Mouse (Mus musculus) gastrocnemius, postnatal 14 days (tissue): ENCODE measurements at regions not wholly inside any gene's neighbourhood (a gene's known extent, or its start where the extent isn't known, plus 50 kb on each side); places are given as distances from the start of the nearest gene placed in this dataset.

Experiments
- DNase-seq: peaks from one replicate; pipeline ENCODE4 v3.0.0; 2021; ENCODE audit warnings: mixed read lengths
- intact Hi-C: fragments of 180-260 bp; cut with DNase I; formaldehyde crosslinking; loops from one replicate; pipeline ENCODE4 v1.15.1; 2025; ENCODE audit warnings: low total_unique reads

DNA sequence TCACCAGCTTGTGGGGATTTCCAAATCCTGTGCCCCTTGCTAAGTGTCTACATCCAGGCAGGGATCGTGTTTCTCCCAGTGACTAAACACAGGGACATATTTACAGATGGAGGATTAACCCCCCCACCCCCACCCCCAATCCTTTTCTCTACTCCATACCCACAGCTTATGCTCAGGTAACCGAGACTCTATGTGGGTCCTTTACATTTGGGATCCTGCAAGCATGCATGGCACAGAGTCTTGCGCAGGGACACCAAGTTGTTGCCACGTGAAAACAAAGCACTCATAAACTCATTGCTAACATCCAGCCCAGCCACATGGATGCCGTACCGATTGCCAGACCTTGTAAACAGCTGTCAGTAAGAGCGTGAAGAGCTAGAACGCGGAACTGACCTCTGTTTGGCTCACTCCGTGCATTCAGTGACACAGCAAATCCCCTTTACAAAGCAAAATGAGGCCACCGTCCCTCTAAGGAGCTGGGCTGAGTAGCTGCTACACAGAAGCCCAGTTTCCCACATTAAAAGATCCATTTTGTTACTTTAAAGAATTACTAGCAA is 1204.9 kb upstream of the A1bg start:
- DNase-seq = peak; percentile 30
- intact Hi-C loops = no loop called here

DNA sequence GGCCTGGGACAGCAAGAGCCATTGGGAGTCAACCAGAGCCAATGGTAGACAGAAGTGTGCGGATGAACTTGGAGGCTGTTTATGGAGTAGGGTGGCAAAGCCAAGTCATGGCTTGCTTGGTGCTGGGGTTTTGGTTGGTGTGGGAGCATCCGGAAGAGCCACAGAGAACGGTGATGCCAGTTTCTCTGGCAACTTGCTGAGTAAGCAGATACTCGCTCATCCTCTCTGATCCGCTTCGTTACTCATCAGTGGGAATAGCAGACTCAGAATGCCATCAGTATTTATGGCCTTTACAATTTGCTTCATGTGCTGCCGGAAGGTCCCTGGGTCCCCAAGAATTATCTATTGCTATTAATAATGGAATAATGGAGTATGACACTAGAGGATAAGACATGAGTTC is 1202.9 kb upstream of the A1bg start:
- intact Hi-C loops = no loop called here
- DNase-seq = no peak

DNA sequence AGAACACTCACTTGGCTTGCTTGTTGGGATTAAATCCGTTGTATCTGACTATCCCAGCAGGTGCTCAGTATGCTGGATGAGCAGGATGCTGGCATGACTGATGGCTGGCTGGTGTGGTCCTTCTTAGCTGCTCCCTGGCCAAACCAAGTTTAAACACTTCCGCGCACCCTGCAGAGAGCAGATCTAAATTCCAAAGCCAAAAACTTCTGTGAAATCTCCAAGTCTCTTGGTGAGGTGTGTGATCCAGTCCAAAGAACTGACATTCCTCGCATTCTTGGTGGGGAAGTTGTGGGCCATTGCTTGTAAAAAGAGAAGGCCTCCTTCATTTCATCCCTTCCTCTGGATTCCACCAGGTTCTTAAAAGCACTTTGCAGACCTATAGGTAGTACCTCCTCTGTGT is 1200.9 kb upstream of the A1bg start:
- intact Hi-C loops = no loop called here
- no peak for DNase-seq

DNA sequence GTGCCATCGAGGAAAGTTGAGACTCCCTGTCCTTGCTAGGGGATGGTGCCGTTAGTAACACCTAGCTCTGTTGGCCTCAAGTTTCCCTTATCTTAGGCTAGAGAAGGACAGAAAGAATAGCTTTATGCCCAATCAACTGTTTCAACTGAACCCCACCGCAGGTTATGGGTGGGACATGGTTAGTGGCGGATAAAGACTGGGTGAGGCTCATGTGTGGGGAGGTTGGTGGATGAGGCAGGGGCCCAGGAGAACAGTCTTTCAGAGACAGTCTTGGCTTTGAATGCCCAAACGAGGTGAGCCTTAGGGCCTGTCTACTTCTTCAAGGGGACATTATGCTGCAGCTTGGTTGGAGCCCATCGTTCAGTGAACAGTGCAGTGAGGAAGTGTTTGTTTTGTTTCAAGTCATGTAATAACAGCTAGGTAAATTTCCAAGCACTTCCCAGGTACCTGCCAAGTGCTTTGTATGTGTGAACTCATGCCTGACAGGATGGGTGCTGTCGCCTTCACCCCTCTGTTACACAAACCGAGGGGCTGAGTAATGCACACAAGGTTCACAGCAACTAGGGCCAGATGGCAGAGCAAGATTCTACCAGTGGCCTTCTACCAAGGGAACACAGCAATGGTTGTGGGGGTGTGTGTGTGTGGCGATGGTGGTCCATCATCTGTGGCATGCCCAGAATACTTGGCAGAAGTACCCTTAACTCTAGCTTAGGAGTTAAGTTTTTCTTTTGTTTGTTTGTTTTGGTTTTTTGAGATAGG is 1199.6 kb upstream of the A1bg start:
- intact Hi-C loops = no loop called here
- no peak for DNase-seq

DNA sequence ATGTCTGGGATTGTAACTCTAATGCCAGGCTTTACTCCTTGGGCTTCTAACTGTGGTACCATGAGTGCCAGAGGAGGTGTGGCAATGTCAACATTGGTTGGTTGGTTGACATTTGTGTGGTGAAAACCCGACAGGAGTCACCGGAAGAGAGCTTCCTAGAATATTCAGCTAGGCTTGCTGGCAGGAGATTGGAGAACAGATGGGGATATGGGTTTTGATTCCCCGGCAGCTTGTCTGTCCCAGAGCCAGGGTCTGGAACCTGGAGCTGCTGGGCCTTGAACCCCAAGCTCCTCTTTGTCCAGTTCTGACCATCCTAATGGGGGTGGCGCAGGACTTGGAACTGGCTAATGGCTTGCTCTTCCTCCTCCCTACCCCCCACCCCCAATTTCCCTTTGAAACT is 1198.9 kb upstream of the A1bg start:
- no peak for DNase-seq
- intact Hi-C loops = no loop called here

DNA sequence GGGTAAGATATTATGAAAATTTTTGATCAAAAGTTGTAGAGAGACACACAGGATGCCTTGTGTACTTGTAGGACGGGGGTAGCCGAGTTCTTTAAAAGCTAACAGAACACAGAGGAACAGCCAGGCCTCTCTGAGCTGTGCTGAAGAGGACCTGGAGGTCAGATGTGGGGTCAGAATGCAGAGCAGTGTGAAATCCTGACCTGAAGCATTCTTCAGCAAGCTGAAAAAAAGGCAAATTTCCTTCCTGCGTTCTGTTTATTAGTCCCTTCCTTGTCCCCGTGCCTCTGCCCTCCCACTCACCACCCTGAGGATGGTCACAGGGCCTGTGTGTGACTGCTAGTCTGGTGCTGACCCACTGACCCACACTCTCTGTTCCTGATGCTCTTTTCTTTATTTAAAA is 1197.9 kb upstream of the A1bg start:
- intact Hi-C loops = no loop called here
- no peak for DNase-seq

DNA sequence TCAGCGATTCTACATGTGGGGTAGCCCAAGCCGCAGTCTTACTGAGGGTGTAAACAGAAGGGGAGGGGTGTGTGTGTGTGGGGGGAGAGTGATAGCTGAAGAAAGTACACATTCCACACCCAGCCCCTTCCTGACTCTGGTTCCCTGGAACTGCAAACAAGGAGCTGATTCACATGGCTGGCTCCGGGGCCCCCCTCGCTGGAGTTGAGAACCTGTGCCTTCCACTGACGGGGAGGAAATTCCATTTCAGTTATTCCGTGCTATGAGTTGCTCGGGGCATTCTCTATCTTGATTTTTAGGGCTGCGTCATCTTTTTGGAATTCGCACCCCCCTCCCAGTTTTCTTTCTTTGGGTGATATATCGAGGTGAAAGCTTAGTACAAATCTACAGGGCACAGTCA is 1196.2 kb upstream of the A1bg start:
- intact Hi-C loops = no loop called here
- DNase-seq = no peak

DNA sequence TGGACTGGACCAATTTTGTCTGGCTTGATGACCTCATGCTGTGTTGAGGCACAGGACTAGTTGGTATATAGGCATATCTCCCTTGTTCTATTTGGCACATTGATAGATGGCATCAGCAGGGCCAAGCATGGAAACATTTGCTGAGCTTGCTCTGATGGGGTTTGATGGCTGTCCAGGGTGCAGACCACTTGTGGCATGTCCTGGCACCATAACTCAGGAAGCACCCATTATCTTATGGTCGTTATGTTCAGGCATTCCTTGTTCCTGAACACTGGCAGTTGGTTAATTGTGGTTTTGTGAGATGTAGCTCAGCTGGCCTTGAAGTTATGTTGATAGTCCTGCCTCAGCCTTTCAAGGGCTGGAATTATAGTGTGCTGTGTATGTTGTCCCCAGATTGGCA is 1193.4 kb upstream of the A1bg start:
- intact Hi-C loops = no loop called here
- no peak for DNase-seq

DNA sequence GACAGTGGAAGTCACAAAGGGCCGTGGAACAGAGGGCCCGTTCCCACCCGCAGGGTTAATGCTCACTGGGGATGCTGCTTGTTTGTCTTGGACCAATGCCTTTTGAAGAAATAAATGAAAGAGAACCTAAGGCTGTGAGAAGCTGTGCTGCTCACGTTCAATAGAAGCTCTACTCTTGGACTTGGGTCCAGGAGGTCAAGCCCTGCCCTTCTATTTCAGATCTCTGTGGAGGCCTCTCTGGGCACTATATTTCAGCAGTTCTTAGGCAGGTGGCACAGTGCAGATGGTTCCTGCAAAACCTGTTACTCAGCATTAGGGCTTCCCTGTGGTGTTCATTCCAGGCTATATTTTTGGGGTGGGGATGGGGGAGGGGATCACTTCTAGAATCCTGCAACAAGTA is 1192.0 kb upstream of the A1bg start:
- DNase-seq = no peak
- intact Hi-C loops = no loop called here

DNA sequence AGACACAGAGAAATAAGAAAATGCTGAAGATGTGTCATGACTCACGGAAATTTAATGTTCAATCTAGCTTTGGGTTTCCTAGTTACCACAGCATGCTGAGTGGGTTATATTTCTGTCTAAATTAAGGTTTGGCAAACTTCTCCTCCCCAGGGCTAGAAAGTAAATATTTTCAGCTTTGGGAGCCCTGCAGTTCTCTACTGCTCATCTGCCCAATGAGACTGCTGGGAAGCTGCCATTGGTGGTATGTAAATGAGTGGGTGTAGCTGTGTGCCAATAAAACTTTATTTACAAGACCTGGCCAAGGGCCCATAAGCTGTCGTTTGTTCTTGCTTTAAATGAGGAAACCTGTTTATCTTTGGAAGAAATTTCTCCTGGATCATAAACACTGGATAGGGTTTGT is 1189.3 kb upstream of the A1bg start:
- intact Hi-C loops = no loop called here

DNA sequence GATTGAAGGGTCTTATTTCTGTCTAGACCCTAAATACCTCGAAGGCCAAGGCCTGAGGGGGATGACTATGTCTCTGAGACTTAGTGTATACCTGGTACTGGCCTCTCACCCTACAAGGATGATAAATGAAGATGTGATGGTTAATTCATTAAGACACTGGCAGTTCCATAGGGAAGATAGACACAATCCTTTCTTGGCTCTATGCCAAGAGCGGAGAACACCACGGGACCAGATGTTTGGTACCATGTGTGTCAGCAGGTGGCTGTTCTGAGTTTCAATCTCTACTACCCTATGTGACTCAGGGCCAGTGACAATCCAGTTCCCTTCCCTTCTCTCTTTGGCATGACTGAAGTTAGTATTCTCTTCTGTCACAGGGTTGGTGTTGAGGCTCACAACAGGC is 1185.2 kb upstream of the A1bg start:
- intact Hi-C loops = no loop called here
- DNase-seq = no peak

More for the DNA sequence above, 1189.3 kb upstream of the A1bg start:
- DNase-seq = no peak

DNA sequence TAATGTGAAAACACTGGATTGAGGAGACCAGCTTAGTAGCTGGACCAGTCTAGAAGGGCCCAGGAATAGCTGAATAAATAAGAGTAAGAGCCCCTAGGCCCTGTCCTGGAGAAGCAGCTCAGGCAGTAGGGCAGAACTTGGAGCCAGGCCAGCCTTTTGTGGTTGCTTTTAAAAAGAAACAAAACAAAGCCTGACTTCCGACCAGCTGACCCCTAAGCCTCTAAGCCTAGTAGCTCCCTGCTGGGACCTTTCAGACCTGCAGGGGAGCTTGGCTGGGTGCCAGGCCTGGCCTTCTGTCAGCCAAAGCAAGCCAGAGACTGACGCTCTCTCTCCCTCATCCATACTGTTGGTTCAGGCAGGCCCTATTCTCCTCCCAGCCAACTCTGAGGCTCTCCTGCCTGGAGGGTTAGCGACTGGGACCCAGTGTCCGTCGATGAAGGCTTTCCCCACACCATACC is 1183.7 kb upstream of the A1bg start:
- intact Hi-C loops = no loop called here

DNA sequence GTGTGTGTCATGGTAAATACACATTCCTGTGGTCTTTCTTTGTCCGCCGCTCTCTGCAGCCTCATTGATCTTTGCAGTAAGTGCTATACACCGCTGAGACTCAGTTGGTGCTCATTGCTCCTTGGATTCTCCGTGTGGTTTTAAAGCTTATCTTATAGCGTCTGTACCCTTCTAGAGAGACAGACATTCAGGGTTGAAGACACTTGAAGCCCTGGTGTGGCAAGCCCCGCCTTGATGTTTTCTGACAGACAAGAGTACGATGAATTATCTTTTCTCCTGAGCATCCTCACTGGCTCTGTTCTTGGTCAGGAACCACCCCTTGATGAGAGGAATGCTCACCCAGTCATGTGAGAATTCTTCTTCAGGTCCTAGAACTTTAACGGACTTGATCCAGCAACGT is 1182.7 kb upstream of the A1bg start:
- intact Hi-C loops = no loop called here
- no peak for DNase-seq

More for the DNA sequence above, 1183.7 kb upstream of the A1bg start:
- DNase-seq = peak; percentile 86

DNA sequence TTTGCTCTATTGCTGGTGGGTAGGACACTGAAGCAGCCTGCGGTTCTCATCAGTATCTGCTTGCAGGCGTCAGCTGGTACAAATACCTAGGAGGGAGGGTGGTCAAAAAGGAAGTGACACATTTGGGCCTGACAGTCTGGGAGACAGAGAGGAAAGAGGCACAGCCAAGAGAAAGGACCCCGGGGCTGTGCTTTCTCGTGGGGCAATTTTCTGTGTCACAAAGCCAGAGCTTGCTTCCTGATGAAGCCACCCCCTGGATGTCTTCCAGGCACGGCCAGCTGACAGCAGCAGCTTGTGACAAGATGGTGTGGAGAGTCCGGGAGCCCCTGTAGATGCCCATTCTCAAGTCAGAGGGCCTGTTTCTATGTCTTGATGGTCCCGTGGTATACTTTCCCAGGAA is 1181.8 kb upstream of the A1bg start:
- intact Hi-C loops = no loop called here
- peak; percentile 55 for DNase-seq

DNA sequence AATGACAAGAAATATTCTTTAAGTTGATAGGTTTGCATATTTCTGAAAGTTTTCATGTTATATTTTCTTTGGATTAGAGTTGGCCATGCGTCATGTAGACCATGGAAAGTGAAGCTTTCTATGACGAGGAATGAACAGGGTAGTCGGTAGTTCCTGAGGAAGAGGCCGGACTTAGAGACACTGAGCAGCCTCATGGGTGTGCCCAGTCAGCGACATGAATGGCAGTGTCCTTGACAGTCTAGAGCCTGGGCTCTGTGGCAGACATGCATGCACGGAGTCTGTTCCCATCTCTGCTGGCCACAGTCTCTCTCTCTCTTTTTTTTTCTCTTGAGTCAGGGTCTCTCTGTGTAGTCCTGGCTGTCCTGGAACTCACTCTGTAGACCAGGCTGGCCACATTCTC is 1176.9 kb upstream of the A1bg start:
- intact Hi-C loops = loop anchor here (10.0 kb wide), 1 partner anchor 105 kb away; no protein-coding TSS in a partner anchor
- DNase-seq = no peak

DNA sequence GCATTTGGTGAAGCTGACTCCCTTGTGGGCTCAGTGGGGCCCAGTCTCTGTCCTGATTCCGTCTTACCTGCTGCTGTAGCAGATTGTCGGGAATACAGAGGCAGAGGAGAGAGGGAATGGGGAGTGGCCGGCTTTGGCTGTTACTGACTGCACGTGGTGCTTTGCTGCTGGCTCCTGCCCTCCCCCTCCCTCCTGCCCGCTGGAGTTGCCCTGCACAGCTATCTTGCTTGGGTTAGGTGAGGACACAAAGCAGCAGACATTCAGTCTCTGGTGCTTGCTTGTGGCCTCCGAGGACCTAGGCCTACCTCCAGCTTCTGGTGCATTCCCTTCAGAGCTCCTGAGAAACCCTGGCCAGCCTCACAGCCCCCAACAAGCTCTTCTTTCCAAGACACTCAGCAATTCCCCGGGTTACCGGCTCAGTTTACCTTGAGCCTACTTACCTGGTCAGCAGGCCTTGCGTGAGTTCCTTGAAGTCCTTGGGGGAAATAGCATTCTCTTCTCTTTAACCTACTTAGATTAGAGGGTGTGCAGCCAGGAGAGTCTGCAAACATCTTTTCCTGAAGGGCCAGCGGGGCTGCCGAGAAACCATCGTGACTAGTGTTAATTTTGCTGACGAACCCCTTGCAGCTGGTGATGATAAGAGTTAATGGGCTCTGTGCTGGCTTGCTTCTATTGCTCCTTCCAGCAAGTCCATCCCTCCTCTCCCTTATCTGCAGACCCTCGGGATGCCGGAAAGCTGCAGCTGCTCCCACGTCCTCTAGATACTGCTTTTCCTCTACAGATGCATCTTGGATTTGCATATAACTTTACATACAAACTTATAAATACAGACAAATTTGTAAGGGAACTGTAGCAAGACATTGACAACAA is 1176.2 kb upstream of the A1bg start:
- intact Hi-C loops = loop anchor here (10.0 kb wide), 1 partner anchor 104 kb away; no protein-coding TSS in a partner anchor
- peak; percentile 19 for DNase-seq

DNA sequence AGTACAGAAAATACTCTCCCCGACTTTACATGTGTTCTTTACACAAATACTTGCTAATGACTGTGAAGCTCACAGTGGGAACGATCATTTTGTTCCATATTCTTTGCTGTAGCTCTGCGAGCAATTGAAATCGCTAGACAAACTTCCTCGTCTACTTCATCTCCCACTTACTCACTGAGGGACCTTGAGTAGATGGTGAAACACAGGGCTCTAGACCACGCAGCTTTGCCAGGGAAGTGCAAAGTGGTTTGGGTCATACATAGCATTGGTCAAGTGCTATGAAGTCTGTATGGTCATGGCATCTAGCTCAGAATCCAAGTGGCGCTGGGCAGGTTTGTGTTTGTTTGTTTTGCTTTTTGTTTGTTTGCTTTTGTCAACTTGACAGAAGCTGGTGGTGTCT is 1174.0 kb upstream of the A1bg start:
- intact Hi-C loops = loop anchor here (10.0 kb wide), 1 partner anchor 102 kb away; no protein-coding TSS in a partner anchor
- DNase-seq = no peak

DNA sequence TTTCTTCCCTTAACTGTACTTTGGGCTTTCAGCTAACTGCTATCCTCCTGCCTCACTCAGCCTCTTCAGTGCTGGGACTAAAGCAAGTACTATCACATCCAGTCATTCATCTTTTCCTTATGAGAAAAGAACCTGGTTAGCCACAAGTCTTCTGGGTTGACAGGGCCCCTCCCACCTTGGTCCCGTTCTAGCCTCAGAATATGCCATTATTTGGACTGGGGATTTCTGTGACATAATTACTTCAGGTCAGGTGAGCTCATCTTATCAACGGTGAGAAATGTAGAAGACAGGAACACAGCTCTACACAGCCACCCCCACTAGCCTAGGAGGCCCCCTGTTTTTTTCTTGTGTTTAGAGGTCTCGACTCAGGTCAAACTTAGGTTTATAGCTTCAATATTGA is 1172.4 kb upstream of the A1bg start:
- intact Hi-C loops = loop anchor here (10.0 kb wide), 1 partner anchor 100 kb away; no protein-coding TSS in a partner anchor
- DNase-seq = no peak

DNA sequence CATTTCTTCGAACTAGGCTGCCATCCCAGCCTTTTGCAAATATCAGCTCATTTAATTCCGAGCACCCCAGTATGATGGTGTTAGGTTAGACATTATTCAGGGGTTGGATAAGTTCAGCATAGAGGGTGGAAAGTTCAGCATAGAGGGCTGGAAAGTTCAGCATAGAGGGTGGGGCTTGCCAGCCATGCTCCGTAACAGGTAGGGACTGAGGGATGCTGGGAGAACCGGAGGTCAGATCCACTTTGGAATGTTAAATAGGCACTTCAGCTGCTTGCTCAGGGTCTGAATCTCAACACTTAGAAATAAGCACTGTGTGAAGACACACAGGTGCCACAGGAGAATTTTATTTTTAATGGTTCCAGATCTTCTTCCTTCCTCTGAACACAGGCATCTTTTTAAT is 1170.9 kb upstream of the A1bg start:
- intact Hi-C loops = loop anchor here (10.0 kb wide), 1 partner anchor 99 kb away; no protein-coding TSS in a partner anchor
- DNase-seq = no peak

DNA sequence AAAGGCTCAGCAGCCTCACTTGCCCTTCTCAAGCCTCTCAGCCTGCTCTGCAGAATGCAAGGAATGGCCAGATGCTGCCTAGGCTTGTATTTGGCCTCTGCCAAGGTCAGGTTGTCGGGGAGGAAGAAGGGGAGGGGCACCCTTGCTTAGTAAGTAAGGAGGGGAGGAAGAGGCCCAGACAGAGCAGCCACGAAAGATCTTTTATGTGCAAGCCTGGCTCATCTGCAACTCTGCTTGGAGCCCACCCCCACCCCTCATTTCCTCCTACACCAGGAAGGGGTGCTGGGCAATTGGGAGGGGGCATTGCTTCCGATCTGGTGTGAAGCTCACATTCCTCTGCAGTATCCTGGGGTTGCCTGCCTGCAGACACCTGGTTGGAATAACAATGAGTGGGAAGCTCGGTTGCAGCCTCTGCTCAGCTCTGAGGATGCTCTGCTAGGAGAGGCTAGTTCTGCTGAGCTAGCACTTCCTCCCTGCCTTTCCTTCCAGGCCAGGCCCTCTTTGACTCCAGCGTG is 1169.9 kb upstream of the A1bg start:
- intact Hi-C loops = loop anchor here (10.0 kb wide), 1 partner anchor 98 kb away; no protein-coding TSS in a partner anchor
- DNase-seq = peak; percentile 18
